Mouse (Mus musculus) CH12.LX (cell line): ENCODE data around the gene Capn13. TPM values are rescaled to one million over a fixed set of nuclear protein-coding genes. Genes with fewer than 3 reads are reported as not detected.
A peak's percentile ranks its signal among the peaks of the same experiment; 100 is the strongest.

Source experiments
- DNase-seq: peaks from one replicate; pipeline ENCODE4 v3.0.0-alpha.2; 2013; ENCODE audit errors: extremely low read depth
- H3K27ac ChIP-seq: 2 replicates; pipeline ENCODE4 v1.5.1; 2012; ENCODE audit warnings: low read depth, mild to moderate bottlenecking, control low read depth, moderate library complexity; ENCODE audit not compliant: insufficient read depth
- H3K27me3 ChIP-seq: replicated peaks from 2 replicates; pipeline ENCODE3; 2012; ENCODE audit warnings: inconsistent platforms
- H3K36me3 ChIP-seq, 2 experiments: replicated peaks in 1 of 2; 2 replicates each; pipeline versions ENCODE3 to v1.6.1; 2012; ENCODE audit warnings: inconsistent platforms in 1 of 2, low read length in 1 of 2, mild to moderate bottlenecking in 1 of 2, mixed read lengths in 1 of 2, moderate library complexity in 1 of 2; ENCODE audit not compliant: control insufficient read depth in 1 of 2, insufficient read depth in 1 of 2
- H3K4me1 ChIP-seq, 2 experiments: 2 replicates each; pipeline ENCODE4 v1.6.1; 2012; ENCODE audit warnings: inconsistent platforms in 1 of 2, moderate library complexity in 1 of 2; ENCODE audit not compliant: insufficient read depth in 2 of 2, control insufficient read depth in 1 of 2
- H3K4me2 ChIP-seq: 2 replicates; pipeline ENCODE4 v1.6.1; 2012; ENCODE audit warnings: low read depth, mild to moderate bottlenecking, control low read depth; ENCODE audit not compliant: poor library complexity, insufficient read depth, severe bottlenecking
- H3K4me3 ChIP-seq, 3 experiments: fragments of 150-350 bp in 1 of 3; sonication (generic) in 1 of 3; replicated peaks in 1 of 3; 2 replicates each; pipeline versions ENCODE3 to v1.5.1; 2011 to 2012; ENCODE audit warnings: low read depth in 2 of 3, low read length in 2 of 3, mild to moderate bottlenecking in 2 of 3, moderate library complexity in 2 of 3, control low read depth in 1 of 3, improper control_type of control experiment in 1 of 3, inconsistent platforms in 1 of 3, mixed read lengths in 1 of 3; ENCODE audit not compliant: poor library complexity in 1 of 3
- H3K79me2 ChIP-seq: replicated peaks from 2 replicates; pipeline ENCODE4 v1.6.1; 2012; ENCODE audit warnings: mild to moderate bottlenecking, moderate library complexity; ENCODE audit not compliant: control insufficient read depth, poor library complexity, insufficient read depth, severe bottlenecking; ENCODE audit errors: extremely low read depth
- H3K9ac ChIP-seq: 2 replicates; pipeline ENCODE4 v1.6.1; 2012; ENCODE audit warnings: low read depth, mild to moderate bottlenecking, control low read depth, moderate library complexity; ENCODE audit not compliant: insufficient read depth
- H3K9me3 ChIP-seq: replicated peaks from 2 replicates; pipeline ENCODE3; 2012; ENCODE audit warnings: low read length, inconsistent platforms, mixed read lengths
- CTCF ChIP-seq, 2 experiments: IDR thresholded peaks in 1 of 2; conservative IDR thresholded peaks in 1 of 2; 2 replicates each; pipeline ENCODE4 v1.5.1; 2011 to 2012; ENCODE audit warnings: low read depth in 2 of 2, low read length in 2 of 2, improper control_type of control experiment in 1 of 2, inconsistent platforms in 1 of 2, mild to moderate bottlenecking in 1 of 2, moderate library complexity in 1 of 2
- ETS1 ChIP-seq: conservative IDR thresholded peaks from 2 replicates; pipeline ENCODE4 v1.6.1; 2012; ENCODE audit warnings: low read depth, mild to moderate bottlenecking, inconsistent platforms, low read length, improper control_type of control experiment, moderate library complexity
- MAX ChIP-seq: IDR thresholded peaks from 2 replicates; pipeline ENCODE4 v1.6.1; 2011; ENCODE audit warnings: low read length, improper control_type of control experiment
- MYC ChIP-seq: IDR thresholded peaks from 2 replicates; pipeline ENCODE4 v1.6.1; 2011; ENCODE audit warnings: low read depth, mild to moderate bottlenecking, improper control_type of control experiment, low read length
- NRF1 ChIP-seq: IDR thresholded peaks from 2 replicates; pipeline ENCODE4 v1.6.1; 2014; ENCODE audit warnings: low read depth, mild to moderate bottlenecking, inconsistent platforms, low read length, improper control_type of control experiment, moderate library complexity
- POLR2A ChIP-seq: IDR thresholded peaks from 2 replicates; pipeline ENCODE4 v1.6.1; 2011; ENCODE audit warnings: low read depth, mild to moderate bottlenecking, improper control_type of control experiment, low read length
- POLR2AphosphoS2 ChIP-seq: IDR thresholded peaks from 2 replicates; pipeline ENCODE4 v1.6.1; 2011; ENCODE audit warnings: low read depth, low read length, improper control_type of control experiment
- RAD21 ChIP-seq: IDR thresholded peaks from 2 replicates; pipeline ENCODE4 v1.6.1; 2011; ENCODE audit warnings: low read depth, mild to moderate bottlenecking, low read length, improper control_type of control experiment, moderate library complexity
- RCOR1 ChIP-seq: conservative IDR thresholded peaks from 2 replicates; pipeline ENCODE4 v1.6.1; 2012; ENCODE audit warnings: low read depth, mild to moderate bottlenecking, inconsistent platforms, low read length, improper control_type of control experiment
- SIN3A ChIP-seq: IDR thresholded peaks from 2 replicates; pipeline ENCODE4 v1.6.1; 2012; ENCODE audit warnings: low read length, improper control_type of control experiment, inconsistent platforms
- SMC3 ChIP-seq: IDR thresholded peaks from 2 replicates; pipeline ENCODE4 v1.6.1; 2011; ENCODE audit warnings: low read depth, low read length, improper control_type of control experiment
- TBP ChIP-seq: conservative IDR thresholded peaks from 2 replicates; pipeline ENCODE4 v1.6.1; 2011; ENCODE audit warnings: low read depth, low read length, improper control_type of control experiment
- ZNF384 ChIP-seq: IDR thresholded peaks from 2 replicates; pipeline ENCODE4 v1.6.1; 2012; ENCODE audit warnings: low read depth, low read length, improper control_type of control experiment, inconsistent platforms
- dilution Hi-C: fragments of 300-500 bp; cut with MboI; formaldehyde crosslinking; loops from 2 replicates; pipeline ENCODE4 v1.14.3; 2020; ENCODE audit warnings: low sequenced_read_pairs; ENCODE audit not compliant: extremely low pct_unique_long_range_greater_than_20kb, extremely low pct_ligation_motif_present
- in situ Hi-C: fragments of 300-500 bp; cut with MboI; formaldehyde crosslinking; loops from 3 replicates; pipeline ENCODE4 v1.14.3; 2019; ENCODE audit warnings: low sequenced_read_pairs, low pct_ligation_motif_present, low pct_unique_long_range_greater_than_20kb, mixed read lengths
- polyA plus RNA-seq: library from polyadenylated mRNA; unstranded; fragments of >175 nt; gene quantifications from 2 replicates; pipeline ENCODE4 v1.2.1, GENCODE M21; 2012; ENCODE audit warnings: low read depth; ENCODE audit not compliant: insufficient read length
- total RNA-seq, 2 experiments: library from RNA; depleted of rRNA; stranded (reverse); fragments of 300-350 nt in 1 of 2; fragments of >200 nt in 1 of 2; gene quantifications; 2 replicates each; pipeline ENCODE4 v1.2.3; 2012 to 2014

Capn13 gene
- total and polyA plus RNA-seq, 3 experiments: not detected

GRCm38 (mm10) chr17:73386581-73386980 lies 14.1 kb downstream of the Capn13 start:
- Histone ChIP-seq H3K79me2 (no peaks in the 10 kb centered on the region), H3K27ac (no peak overlapping the region), H3K36me3 (no peaks in the 10 kb centered on the region), H3K4me2 (no peak overlapping the region), H3K4me1 (peaks cover 0 to 16% of the 10 kb centered on the region in 2 experiments; a peak in 2 of 4 replicates)
- dilution Hi-C loops: no loop called here
- in situ Hi-C loops: no loop called here
- TF ChIP-seq ETS1 (no peak), MYC (no peak), NRF1 (no peak)
- TF ChIP-seq, all 38 proteins: peak for 0
- H3K4me3 ChIP-seq: no peak overlapping the region
- H3K9ac ChIP-seq: no peak overlapping the region
- no peaks in the 10 kb centered on the region for H3K9me3 ChIP-seq
- no peaks in the 10 kb centered on the region for H3K27me3 ChIP-seq
- no peak for DNase-seq

GRCm38 (mm10) chr17:73385940-73386339 lies 14.7 kb downstream of the Capn13 start:
- Histone ChIP-seq H3K9me3 (no peaks in the 10 kb centered on the region), H3K27me3 (no peaks in the 10 kb centered on the region), H3K36me3 (no peaks in the 10 kb centered on the region), H3K27ac (no peak overlapping the region), H3K4me1 (peaks cover 0 to 16% of the 10 kb centered on the region in 2 experiments; a peak in 2 of 4 replicates), H3K9ac (no peak overlapping the region), H3K79me2 (no peaks in the 10 kb centered on the region)
- DNase-seq: no peak
- dilution Hi-C loops: no loop called here
- TF ChIP-seq RCOR1 (no peak), SIN3A (no peak), ZNF384 (no peak)
- TF ChIP-seq, all 38 proteins: peak for 0
- H3K4me3 ChIP-seq: no peak overlapping the region
- in situ Hi-C loops: no loop called here
- no peak overlapping the region for H3K4me2 ChIP-seq

GRCm38 (mm10) chr17:73382327-73383014 lies 18.2 kb downstream of the Capn13 start:
- H3K4me3 ChIP-seq: no peak overlapping the region
- TF ChIP-seq MAX: no peak
- peak; percentile 55 for TF ChIP-seq SMC3
- TF ChIP-seq POLR2A: no peak
- TF ChIP-seq CTCF (conservative IDR thresholded peaks at IDR 0.05 in 1 of 2, IDR thresholded peaks at IDR 0.05 in 1 of 2; ENCODE audit: low read depth in 2 of 2, low read length in 2 of 2): peak in 1 of 2 experiments; percentile 58; a peak in 2 of 4 replicates
- TF ChIP-seq POLR2AphosphoS2: no peak
- TF ChIP-seq TBP: no peak
- peak; percentile 58 for TF ChIP-seq RAD21
- H3K27ac ChIP-seq: no peak overlapping the region
- no peak for DNase-seq
- dilution Hi-C loops (no loop called here), in situ Hi-C loops (no loop called here)
- H3K4me1 ChIP-seq: peaks cover 0 to 5% of the 10 kb centered on the region in 2 experiments; a peak in 1 of 4 replicates
- H3K9me3 ChIP-seq: no peaks in the 10 kb centered on the region
- H3K4me2 ChIP-seq: no peak overlapping the region
- no peaks in the 10 kb centered on the region for H3K27me3 ChIP-seq
- no peaks in the 10 kb centered on the region for H3K79me2 ChIP-seq
- H3K36me3 ChIP-seq: no peaks in the 10 kb centered on the region
- H3K9ac ChIP-seq: no peak overlapping the region
